Mouse (Mus musculus) bone marrow, adult 2 months (tissue): Measurements from ENCODE around the gene Cldn4. TPM values are rescaled to one million over a fixed set of nuclear protein-coding genes. Genes with fewer than 3 reads are reported as not detected.

Source experiments
- H3K27ac ChIP-seq: fragments of 200-500 bp; 2 replicates; pipeline ENCODE4 v1.5.1; 2012; ENCODE audit warnings: low read depth, mild to moderate bottlenecking, control low read depth, inconsistent platforms, low read length; ENCODE audit not compliant: control insufficient read depth, poor library complexity, insufficient read depth
- H3K4me1 ChIP-seq: fragments of 200-500 bp; 2 replicates; pipeline ENCODE4 v1.6.1; 2011; ENCODE audit warnings: low read length; ENCODE audit not compliant: control insufficient read depth, insufficient read depth
- H3K4me3 ChIP-seq: fragments of 200-500 bp; replicated peaks from 2 replicates; pipeline ENCODE3; 2011; ENCODE audit warnings: mild to moderate bottlenecking, low read depth, low read length, control low read depth; ENCODE audit not compliant: control insufficient read depth
- CTCF ChIP-seq: fragments of 200-500 bp; IDR thresholded peaks from 2 replicates; pipeline ENCODE4 v1.5.1; 2011; ENCODE audit warnings: low read length, control low read depth; ENCODE audit not compliant: control insufficient read depth, insufficient read depth
- POLR2A ChIP-seq: fragments of 200-500 bp; IDR thresholded peaks from 2 replicates; pipeline ENCODE4 v1.6.1; 2011; ENCODE audit warnings: low read depth, mild to moderate bottlenecking, control low read depth, low read length, borderline replicate concordance; ENCODE audit not compliant: control insufficient read depth
- WGBS: fragments of 180-500 bp; shearing (Covaris S2); methylation state at CpG from one replicate; pipeline ENCODE4 v1.1.7; 2018; 5-methylcytosine and 5-hydroxymethylcytosine counted together
- polyA plus RNA-seq: library from polyadenylated mRNA; stranded (reverse); fragments of >200 nt; gene quantifications from 2 replicates; pipeline ENCODE4 v1.2.4, GENCODE M21; 2011; ENCODE audit warnings: low replicate concordance; ENCODE audit not compliant: missing spikeins, insufficient read depth, insufficient read length

The Cldn4 gene
- 11.1 TPM in 1 of 2 replicates, not detected in the other for polyA plus RNA-seq

DNA sequence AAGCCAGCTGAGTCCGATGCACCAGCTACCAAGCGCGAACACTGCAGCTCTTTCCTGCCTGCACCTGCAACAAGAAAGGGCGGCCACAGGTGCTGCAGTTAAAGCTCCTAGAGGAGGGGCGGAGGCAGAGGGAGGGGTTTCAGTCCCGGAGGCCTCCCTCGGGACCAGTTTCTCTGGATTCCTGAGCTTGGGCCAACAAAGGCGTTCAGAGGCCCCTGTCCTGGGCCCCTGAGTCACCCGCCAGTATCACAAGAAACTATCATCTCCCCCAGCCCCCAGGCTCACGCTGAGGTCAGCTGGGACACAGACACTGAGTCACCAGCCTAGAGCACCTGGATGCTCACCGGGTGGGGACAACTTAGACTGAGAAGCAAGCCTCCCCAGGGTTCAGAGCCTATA lies at the start of gene Cldn4:
Cldn4 (minus strand) TSS at position 78 of the 399 bp plus-strand sequence.
- H3K27ac ChIP-seq: no peak within 1 kb of the TSS
- H3K4me1 ChIP-seq: no peaks in the 10 kb centered on the region; the same call in 1 of the 2 replicates
- 68% methylated on average over 11 of the region's 11 CpGs for WGBS
- no peak for TF ChIP-seq CTCF
- TF ChIP-seq POLR2A: no peak
- peak within 1 kb of the TSS; percentile 9 for H3K4me3 ChIP-seq

DNA sequence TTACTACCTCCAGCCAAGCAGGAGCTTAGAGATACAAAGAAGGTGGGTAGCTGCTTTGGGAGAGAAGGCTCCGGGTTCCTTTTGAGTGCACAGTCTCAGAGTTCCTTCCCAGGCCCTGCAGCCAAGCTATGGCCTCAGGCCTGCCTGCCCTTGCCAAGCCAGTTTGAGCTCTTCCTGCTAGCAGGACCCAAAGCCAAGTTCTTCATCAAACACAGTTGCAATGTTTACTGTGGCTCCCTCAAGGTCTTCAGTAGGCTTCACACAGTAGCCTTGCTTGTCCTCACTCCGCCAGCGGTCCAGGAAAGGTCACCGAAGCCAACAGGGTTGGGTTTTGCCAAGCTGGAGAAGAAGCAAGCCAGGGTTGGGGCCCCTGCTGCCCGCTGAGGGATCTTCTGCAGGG lies 45.8 kb upstream of the Cldn4 start:
- Histone ChIP-seq H3K4me3 (no peak overlapping the region), H3K4me1 (no peaks in the 10 kb centered on the region), H3K27ac (no peak overlapping the region)
- TF ChIP-seq CTCF: no peak
- TF ChIP-seq POLR2A: no peak
- whole genome bisulfite sequencing: 87% methylated on average over 5 of the region's 5 CpGs

DNA sequence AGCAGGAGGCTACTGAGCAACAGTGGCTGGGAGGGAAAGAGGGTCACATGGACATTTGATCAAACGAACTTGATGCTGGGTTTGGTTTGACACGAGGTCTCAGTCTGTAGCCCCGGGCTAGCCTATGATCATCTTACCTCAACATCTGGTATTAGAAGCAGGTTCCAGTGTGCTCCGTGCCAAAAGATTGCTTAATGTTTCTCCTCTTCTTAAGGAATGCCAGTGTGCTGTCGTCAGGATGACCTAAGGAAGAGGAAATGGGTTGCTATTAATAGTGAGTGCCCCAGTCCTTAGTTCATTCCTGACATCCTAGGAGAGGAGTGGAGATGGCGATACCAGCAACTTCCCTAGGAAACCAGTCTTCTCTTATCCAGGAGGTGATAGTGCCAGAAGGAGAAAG lies 43.0 kb upstream of the Cldn4 start:
- WGBS: 42% methylated on average over 6 of the region's 6 CpGs
- TF ChIP-seq POLR2A: no peak
- no peak for TF ChIP-seq CTCF
- no peak overlapping the region for H3K27ac ChIP-seq
- no peak overlapping the region for H3K4me3 ChIP-seq
- no peaks in the 10 kb centered on the region for H3K4me1 ChIP-seq

GRCm38 (mm10) chr5:134989166-134989565 lies 42.4 kb upstream of the Cldn4 start:
- Histone ChIP-seq H3K4me3 (no peak overlapping the region), H3K4me1 (no peaks in the 10 kb centered on the region), H3K27ac (no peak overlapping the region)
- 49% methylated on average over 11 of the region's 11 CpGs for whole genome bisulfite sequencing
- TF ChIP-seq POLR2A (no peak), CTCF (no peak)

- WGBS: 7% methylated on average over 79 of the region's 79 CpGs
Observed at GRCm38 (mm10) chr5:134986298-134987268, 39.8 kb upstream of the Cldn4 start.

GRCm38 (mm10) chr5:134985633-134986297 lies 39.0 kb upstream of the Cldn4 start, which contains the start of gene Cldn3:
TSS of gene Cldn3 (plus strand) at chr5:134986214.
- no peak within 1 kb of the TSS for H3K27ac ChIP-seq
- no peak within 1 kb of the TSS for H3K4me3 ChIP-seq
- no peaks in the 10 kb centered on the region for H3K4me1 ChIP-seq
- no peak for TF ChIP-seq POLR2A
- no peak for TF ChIP-seq CTCF
- WGBS: 7% methylated on average over 25 of the region's 25 CpGs

More at GRCm38 (mm10) chr5:134986298-134987268, 39.8 kb upstream of the Cldn4 start:
- Histone ChIP-seq H3K4me1 (no peaks in the 10 kb centered on the region), H3K4me3 (no peak overlapping the region), H3K27ac (no peak overlapping the region)
- no peak for TF ChIP-seq CTCF
- no peak for TF ChIP-seq POLR2A

DNA sequence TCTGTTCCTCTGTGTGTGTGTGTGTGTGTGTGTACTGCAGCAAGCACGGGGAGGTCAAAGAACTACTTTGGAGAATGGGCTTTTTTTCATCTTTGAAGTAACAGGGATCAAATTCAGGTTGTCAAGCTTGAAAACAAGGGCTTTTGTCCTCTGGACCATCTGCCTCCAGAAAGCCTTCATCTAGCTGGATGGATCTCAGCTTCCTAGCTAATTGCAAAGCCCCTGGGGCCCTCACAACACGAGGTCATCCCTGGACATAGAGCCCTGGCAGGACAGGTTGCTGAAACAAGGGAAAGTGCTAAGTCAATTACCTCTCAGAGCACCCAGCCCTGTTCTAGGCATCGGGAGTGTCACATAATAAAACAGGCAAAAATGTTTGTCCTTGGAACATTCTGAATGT lies 37.0 kb upstream of the Cldn4 start:
- WGBS: 57% methylated on average over 3 of the region's 3 CpGs
- H3K4me1 ChIP-seq: no peaks in the 10 kb centered on the region
- H3K27ac ChIP-seq: no peak overlapping the region
- H3K4me3 ChIP-seq: no peak overlapping the region
- TF ChIP-seq CTCF: no peak
- no peak for TF ChIP-seq POLR2A

DNA sequence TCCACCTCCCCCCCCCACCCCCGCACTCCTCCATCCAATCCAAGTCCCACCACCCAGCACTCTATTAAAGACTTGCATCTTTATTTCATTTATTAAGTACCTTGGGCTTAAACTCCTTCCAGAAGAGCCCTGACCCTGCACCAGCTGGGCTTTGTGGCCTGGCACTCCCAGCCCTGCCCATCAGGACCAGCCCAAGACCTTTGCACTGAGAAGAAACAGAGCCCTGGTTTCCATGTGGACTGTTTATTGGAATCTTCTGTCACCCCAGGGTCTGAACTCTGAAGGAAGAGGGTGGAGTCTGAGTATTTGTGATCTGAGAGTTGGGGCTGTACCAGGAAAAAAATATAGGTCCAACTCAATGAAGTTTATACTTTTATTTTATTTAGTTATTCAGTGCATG lies 36.4 kb upstream of the Cldn4 start:
- TF ChIP-seq CTCF (no peak), POLR2A (no peak)
- no peaks in the 10 kb centered on the region; the same call in 1 of the 2 replicates for H3K4me1 ChIP-seq
- 73% methylated on average over 1 of the region's 1 CpGs for WGBS
- H3K27ac ChIP-seq: no peak overlapping the region
- no peak overlapping the region for H3K4me3 ChIP-seq
